Mouse (Mus musculus) midbrain, embryonic 15.5 days (tissue): ENCODE measurements around the gene Tmem211. TPM values are rescaled to one million over a fixed set of nuclear protein-coding genes. Genes with fewer than 3 reads are reported as not detected.

Experiments used
- ATAC-seq: fragments of 200-750 bp; cut with Nextera tagmentation; replicated peaks from 2 replicates; pipeline ENCODE4 v1.8.0; 2017; ENCODE audit warnings: moderate TSS enrichment
- H3K27ac ChIP-seq: fragments of 300-500 bp; sonication (generic); 2 replicates; pipeline ENCODE4 v1.5.1; 2015; ENCODE audit warnings: mild to moderate bottlenecking, inconsistent platforms
- H3K27me3 ChIP-seq: fragments of 300-500 bp; sonication (generic); replicated peaks from 2 replicates; pipeline ENCODE4 v1.6.1; 2015; ENCODE audit warnings: inconsistent platforms
- H3K36me3 ChIP-seq: fragments of 300-500 bp; sonication (generic); replicated peaks from 2 replicates; pipeline ENCODE4 v1.6.1; 2015; ENCODE audit warnings: inconsistent platforms
- H3K4me1 ChIP-seq: fragments of 300-500 bp; sonication (generic); 2 replicates; pipeline ENCODE4 v1.6.1; 2015; ENCODE audit warnings: inconsistent platforms
- H3K4me2 ChIP-seq: fragments of 300-500 bp; sonication (generic); 2 replicates; pipeline ENCODE4 v1.6.1; 2015; ENCODE audit warnings: inconsistent platforms, mild to moderate bottlenecking, moderate library complexity
- H3K4me3 ChIP-seq: fragments of 300-500 bp; sonication (generic); 2 replicates; pipeline ENCODE4 v1.5.1; 2015; ENCODE audit warnings: mild to moderate bottlenecking, inconsistent platforms
- H3K9ac ChIP-seq: fragments of 300-500 bp; sonication (generic); 2 replicates; pipeline ENCODE4 v1.6.1; 2015; ENCODE audit warnings: mild to moderate bottlenecking, inconsistent platforms
- H3K9me3 ChIP-seq: fragments of 300-500 bp; sonication (generic); 2 replicates; pipeline ENCODE4 v1.6.1; 2016; ENCODE audit warnings: inconsistent platforms
- WGBS: fragments of 180-500 bp; shearing (Covaris S2); methylation state at CpG from one replicate; pipeline ENCODE4 v1.1.7; 2015; ENCODE audit warnings: mixed read lengths; 5-methylcytosine and 5-hydroxymethylcytosine counted together
- polyA plus RNA-seq: library from polyadenylated mRNA; unstranded; fragments of >200 nt; fragmentation: Nextera tagmentation; extraction: Ambion mirVana; gene quantifications from 2 replicates; pipeline ENCODE4 v1.2.1, GENCODE M21; 2015

The Tmem211 gene
- 0.09 and 0.14 TPM in 2 replicates for polyA plus RNA-seq

- H3K27ac ChIP-seq = peak within 1 kb of the TSS; percentile 62
- no peak within 1 kb of the TSS; the same call in 1 of the 2 replicates for H3K9ac ChIP-seq
- H3K4me2 ChIP-seq = peak within 1 kb of the TSS; percentile 48
- ATAC-seq = peak; percentile 85
- H3K27me3 ChIP-seq = no peaks in the 10 kb centered on the region
- peak within 1 kb of the TSS; percentile 22 for H3K4me3 ChIP-seq
- H3K4me1 ChIP-seq = peaks cover 16% of the 10 kb centered on the region
- WGBS = 2% methylated on average over 13 of the region's 13 CpGs
- H3K9me3 ChIP-seq = no peaks in the 10 kb centered on the region
- no peaks in the 10 kb centered on the region for H3K36me3 ChIP-seq
These were observed at the start of gene Tmem211 for GRCm38 (mm10) chr5:113226632-113227102. Gene Tmem211 (plus strand): TSS chr5:113226909.

GRCm38 (mm10) chr5:113179451-113179842 lies 47.3 kb upstream of the Tmem211 start:
- Histone ChIP-seq H3K4me2 (peak overlapping the region; percentile 47), H3K4me1 (peaks cover 14% of the 10 kb centered on the region), H3K36me3 (no peaks in the 10 kb centered on the region), H3K4me3 (peak overlapping the region; percentile 22), H3K9me3 (no peaks in the 10 kb centered on the region), H3K27me3 (no peaks in the 10 kb centered on the region), H3K9ac (peak overlapping the region; percentile 31; the same call in 1 of the 2 replicates), H3K27ac (peak overlapping the region; percentile 75; the same call in 1 of the 2 replicates)
- ATAC-seq = no peak
- 3% methylated on average over 8 of the region's 9 CpGs for WGBS

- Histone ChIP-seq H3K4me1 (peaks cover 14% of the 10 kb centered on the region), H3K4me3 (peak overlapping the region; percentile 22)
These were observed 46.6 kb upstream of the Tmem211 start for GRCm38 (mm10) chr5:113179843-113180682.

GRCm38 (mm10) chr5:113180755-113181154 lies 46.0 kb upstream of the Tmem211 start:
- H3K4me2 ChIP-seq = peak overlapping the region; percentile 47
- peak overlapping the region; percentile 54; the same call in 1 of the 2 replicates for H3K27ac ChIP-seq
- peaks cover 14% of the 10 kb centered on the region for H3K4me1 ChIP-seq
- ATAC-seq = no peak
- H3K36me3 ChIP-seq = no peaks in the 10 kb centered on the region
- no peak overlapping the region for H3K9ac ChIP-seq
- WGBS = 82% methylated on average over 15 of the region's 15 CpGs
- no peaks in the 10 kb centered on the region for H3K27me3 ChIP-seq
- no peak overlapping the region for H3K4me3 ChIP-seq
- H3K9me3 ChIP-seq = no peaks in the 10 kb centered on the region

More at GRCm38 (mm10) chr5:113179843-113180682, 46.6 kb upstream of the Tmem211 start:
- Histone ChIP-seq H3K4me2 (peak overlapping the region; percentile 47), H3K9ac (peak overlapping the region; percentile 31; the same call in 1 of the 2 replicates), H3K27ac (peak overlapping the region; percentile 75), H3K27me3 (no peaks in the 10 kb centered on the region), H3K9me3 (no peaks in the 10 kb centered on the region), H3K36me3 (no peaks in the 10 kb centered on the region)
- peak; percentile 74 for ATAC-seq
- WGBS = 3% methylated on average over 30 of the region's 30 CpGs

- no peak overlapping the region for H3K9ac ChIP-seq
- peaks cover 14% of the 10 kb centered on the region for H3K4me1 ChIP-seq
- H3K4me2 ChIP-seq = no peak overlapping the region
- H3K4me3 ChIP-seq = no peak overlapping the region
- no peaks in the 10 kb centered on the region for H3K9me3 ChIP-seq
- H3K27ac ChIP-seq = no peak overlapping the region
- 53% methylated on average over 6 of the region's 6 CpGs for WGBS
- no peak for ATAC-seq
- no peaks in the 10 kb centered on the region for H3K36me3 ChIP-seq
- H3K27me3 ChIP-seq = no peaks in the 10 kb centered on the region
These were observed 45.3 kb upstream of the Tmem211 start for GRCm38 (mm10) chr5:113181441-113181840.

- ATAC-seq = no peak
- 88% methylated on average over 14 of the region's 14 CpGs for WGBS
These were observed 36.2 kb upstream of the Tmem211 start for GRCm38 (mm10) chr5:113190558-113190957.

GRCm38 (mm10) chr5:113191901-113192300 lies 34.8 kb upstream of the Tmem211 start:
- Histone ChIP-seq H3K36me3 (no peaks in the 10 kb centered on the region), H3K9me3 (no peaks in the 10 kb centered on the region), H3K4me2 (no peak overlapping the region), H3K27me3 (no peaks in the 10 kb centered on the region), H3K9ac (no peak overlapping the region), H3K4me1 (peaks cover 12% of the 10 kb centered on the region), H3K27ac (no peak overlapping the region), H3K4me3 (no peak overlapping the region)
- WGBS = 52% methylated on average over 14 of the region's 14 CpGs
- ATAC-seq = no peak

More at GRCm38 (mm10) chr5:113190558-113190957, 36.2 kb upstream of the Tmem211 start:
- H3K4me1 ChIP-seq = peaks cover 12% of the 10 kb centered on the region
- no peaks in the 10 kb centered on the region for H3K9me3 ChIP-seq
- no peak overlapping the region for H3K27ac ChIP-seq
- H3K4me3 ChIP-seq = no peak overlapping the region
- H3K9ac ChIP-seq = no peak overlapping the region
- no peaks in the 10 kb centered on the region for H3K36me3 ChIP-seq
- no peak overlapping the region for H3K4me2 ChIP-seq
- H3K27me3 ChIP-seq = no peaks in the 10 kb centered on the region

GRCm38 (mm10) chr5:113193762-113194161 lies 32.9 kb upstream of the Tmem211 start:
- no peak overlapping the region for H3K4me3 ChIP-seq
- no peak overlapping the region for H3K27ac ChIP-seq
- H3K4me2 ChIP-seq = no peak overlapping the region
- WGBS = 91% methylated on average over 18 of the region's 18 CpGs
- H3K36me3 ChIP-seq = no peaks in the 10 kb centered on the region
- ATAC-seq = no peak
- H3K4me1 ChIP-seq = peaks cover 12% of the 10 kb centered on the region
- no peaks in the 10 kb centered on the region for H3K27me3 ChIP-seq
- no peaks in the 10 kb centered on the region for H3K9me3 ChIP-seq
- H3K9ac ChIP-seq = no peak overlapping the region

- no peaks in the 10 kb centered on the region for H3K27me3 ChIP-seq
- no peak overlapping the region for H3K9ac ChIP-seq
- H3K36me3 ChIP-seq = no peaks in the 10 kb centered on the region
- no peaks in the 10 kb centered on the region for H3K9me3 ChIP-seq
- 83% methylated on average over 12 of the region's 12 CpGs for WGBS
- no peak for ATAC-seq
- peaks cover 12% of the 10 kb centered on the region for H3K4me1 ChIP-seq
- no peak overlapping the region for H3K4me2 ChIP-seq
- no peak overlapping the region for H3K27ac ChIP-seq
- no peak overlapping the region for H3K4me3 ChIP-seq
These were observed 31.3 kb upstream of the Tmem211 start for GRCm38 (mm10) chr5:113195451-113195850.

- no peak overlapping the region for H3K9ac ChIP-seq
- peaks cover 12% of the 10 kb centered on the region for H3K4me1 ChIP-seq
- no peak overlapping the region for H3K4me3 ChIP-seq
- H3K4me2 ChIP-seq = no peak overlapping the region
- no peaks in the 10 kb centered on the region for H3K36me3 ChIP-seq
- H3K27ac ChIP-seq = no peak overlapping the region
- no peaks in the 10 kb centered on the region for H3K27me3 ChIP-seq
- no peak for ATAC-seq
- WGBS = 90% methylated on average over 6 of the region's 6 CpGs
- H3K9me3 ChIP-seq = no peaks in the 10 kb centered on the region
These were observed 30.8 kb upstream of the Tmem211 start for GRCm38 (mm10) chr5:113195907-113196306.

GRCm38 (mm10) chr5:113196916-113197794 lies 29.6 kb upstream of the Tmem211 start:
- Histone ChIP-seq H3K9me3 (no peaks in the 10 kb centered on the region), H3K27ac (no peak overlapping the region), H3K4me1 (peaks cover 6% of the 10 kb centered on the region), H3K36me3 (no peaks in the 10 kb centered on the region), H3K9ac (no peak overlapping the region), H3K27me3 (no peaks in the 10 kb centered on the region), H3K4me3 (no peak overlapping the region), H3K4me2 (no peak overlapping the region)
- WGBS = 72% methylated on average over 9 of the region's 9 CpGs
- no peak for ATAC-seq
